Mouse (Mus musculus) stomach, embryonic 16.5 days (tissue): ENCODE results near the gene Ptpdc1. TPM values are rescaled to one million over a fixed set of nuclear protein-coding genes. Genes with fewer than 3 reads are reported as not detected.
A peak's percentile ranks its signal among the peaks of the same experiment; 100 is the strongest.

Source experiments
- ATAC-seq: fragments of 200-750 bp; cut with Nextera tagmentation; 2 replicates; pipeline ENCODE4 v1.8.0; 2017; ENCODE audit warnings: moderate number of reproducible peaks, moderate TSS enrichment; ENCODE audit not compliant: insufficient read depth, low FRiP score
- H3K27ac ChIP-seq: fragments of 300-500 bp; sonication (generic); 2 replicates; pipeline ENCODE4 v1.5.1; 2014; ENCODE audit warnings: low read length
- H3K27me3 ChIP-seq: fragments of 300-500 bp; sonication (generic); 2 replicates; pipeline ENCODE4 v1.6.1; 2014; ENCODE audit warnings: low read length, control low read depth, mixed read lengths; ENCODE audit not compliant: control insufficient read depth, insufficient read depth
- H3K36me3 ChIP-seq: fragments of 300-500 bp; sonication (generic); 2 replicates; pipeline ENCODE4 v1.6.1; 2014; ENCODE audit warnings: low read length; ENCODE audit not compliant: control insufficient read depth, insufficient read depth
- H3K4me1 ChIP-seq: fragments of 300-500 bp; sonication (generic); 2 replicates; pipeline ENCODE4 v1.6.1; 2014; ENCODE audit warnings: low read length, control low read depth, mixed read lengths; ENCODE audit not compliant: control insufficient read depth, insufficient read depth
- H3K4me2 ChIP-seq: fragments of 300-500 bp; sonication (generic); 2 replicates; pipeline ENCODE4 v1.6.1; 2014; ENCODE audit warnings: low read depth, low read length, mixed read lengths
- H3K4me3 ChIP-seq: fragments of 300-500 bp; sonication (generic); replicated peaks from 2 replicates; pipeline ENCODE4 v1.5.1; 2014; ENCODE audit warnings: mild to moderate bottlenecking, low read length
- H3K9ac ChIP-seq: fragments of 300-500 bp; sonication (generic); 2 replicates; pipeline ENCODE4 v1.6.1; 2014; ENCODE audit warnings: low read length
- H3K9me3 ChIP-seq: fragments of 300-500 bp; sonication (generic); replicated peaks from 2 replicates; pipeline ENCODE4 v1.6.1; 2016; ENCODE audit warnings: low read length, control low read depth; ENCODE audit not compliant: control insufficient read depth
- WGBS: fragments of 180-500 bp; shearing (Covaris S2); extraction: QIAGEN DNeasy Blood & Tissue Kit; methylation state at CpG from one replicate; pipeline ENCODE4 v1.1.7; 2014; 5-methylcytosine and 5-hydroxymethylcytosine counted together
- polyA plus RNA-seq: library from polyadenylated mRNA; unstranded; fragments of >200 nt; fragmentation: Nextera tagmentation; extraction: Ambion mirVana; gene quantifications from 2 replicates; pipeline ENCODE4 v1.2.1, GENCODE M21; 2015

The Ptpdc1 gene
- 8.5 and 9.3 TPM in 2 replicates for polyA plus RNA-seq

DNA sequence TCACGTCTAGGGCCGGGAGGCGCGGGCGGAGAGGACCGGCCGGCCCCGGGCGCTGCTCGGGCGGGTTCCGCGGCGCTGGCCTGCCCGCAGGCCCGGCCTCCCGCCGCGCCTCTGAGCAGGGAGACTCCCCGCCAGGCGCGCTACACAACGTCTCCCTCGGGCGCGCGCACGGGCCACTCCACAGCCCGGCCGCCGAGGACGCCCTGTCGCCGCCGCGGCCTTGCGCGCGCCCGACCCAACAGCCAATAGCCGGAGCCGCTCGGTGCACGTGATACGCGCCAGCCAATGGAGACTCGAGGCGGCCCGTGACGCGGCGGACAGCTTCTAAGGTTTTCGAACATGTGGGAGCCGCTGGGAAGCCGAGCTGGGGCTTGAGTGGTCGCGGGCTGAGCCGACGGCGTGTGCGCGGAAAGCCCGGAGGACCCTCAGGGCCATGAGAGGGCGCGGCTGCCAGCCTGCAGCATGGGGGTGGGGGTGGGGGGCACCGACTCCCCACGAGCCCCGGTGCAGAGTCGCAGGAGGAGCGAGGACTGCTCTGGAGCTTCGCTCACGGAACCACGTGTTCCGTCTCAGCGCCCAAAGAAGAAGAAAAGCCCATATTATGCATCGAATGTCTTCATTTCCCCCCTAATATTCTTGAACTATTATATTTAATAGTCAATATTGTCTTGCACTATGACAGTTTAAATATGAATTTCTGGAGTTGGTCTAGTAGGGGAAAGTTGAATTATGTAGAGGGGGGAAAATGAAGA, at the start of gene Ptpdc1:
Gene Ptpdc1, minus strand, starts transcription at position 232 of the 752 bp plus-strand sequence.
- no peaks in the 10 kb centered on the region for H3K9me3 ChIP-seq
- peak; percentile 100 for ATAC-seq
- H3K4me1 ChIP-seq: 0 out of 2 replicates have a peak, but pooled peaks cover 4% of the 10 kb centered on the region
- peak within 1 kb of the TSS; percentile 87 for H3K27ac ChIP-seq
- H3K9ac ChIP-seq: peak within 1 kb of the TSS; percentile 92
- H3K4me3 ChIP-seq: peak within 1 kb of the TSS; percentile 78
- no peaks in the 10 kb centered on the region for H3K36me3 ChIP-seq
- H3K27me3 ChIP-seq: no peaks in the 10 kb centered on the region
- 1% methylated on average over 76 of the region's 76 CpGs for WGBS
- H3K4me2 ChIP-seq: peak within 1 kb of the TSS; percentile 95

DNA sequence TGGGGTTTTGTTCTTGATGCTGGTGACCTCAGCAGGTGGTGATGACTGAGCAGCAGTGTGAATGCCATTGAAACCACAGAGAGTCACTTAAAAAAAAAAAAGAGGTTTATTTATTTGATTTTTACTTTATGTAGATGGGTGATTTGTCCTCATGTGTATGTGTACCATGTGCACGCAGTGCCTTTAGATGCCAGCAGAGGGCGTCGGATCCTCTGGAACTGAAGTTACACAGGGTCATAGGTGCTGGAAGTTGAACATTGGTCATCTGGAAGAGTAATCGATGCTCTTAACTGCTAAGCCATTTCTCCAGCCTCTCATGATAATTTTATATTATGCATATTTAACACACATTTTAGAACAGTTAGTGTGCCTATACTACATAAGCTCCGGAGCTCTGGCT, 49.1 kb upstream of the Ptpdc1 start:
- Histone ChIP-seq H3K27ac (no peak overlapping the region), H3K4me3 (no peak overlapping the region), H3K36me3 (no peaks in the 10 kb centered on the region), H3K4me1 (peaks cover 6% of the 10 kb centered on the region; the same call in 1 of the 2 replicates), H3K9me3 (no peaks in the 10 kb centered on the region), H3K27me3 (peaks cover 11% of the 10 kb centered on the region; the same call in 1 of the 2 replicates), H3K4me2 (no peak overlapping the region), H3K9ac (no peak overlapping the region)
- ATAC-seq: no peak
- 76% methylated on average over 5 of the region's 5 CpGs for WGBS

- 4% methylated on average over 24 of the region's 24 CpGs for WGBS
- H3K4me2 ChIP-seq: peak overlapping the region; percentile 56
- peak overlapping the region; percentile 60 for H3K9ac ChIP-seq
- peaks cover 14% of the 10 kb centered on the region; the same call in 1 of the 2 replicates for H3K27me3 ChIP-seq
- 0 out of 2 replicates have a peak, but pooled peaks have one; percentile 23 for ATAC-seq
- peak overlapping the region; percentile 37 for H3K4me3 ChIP-seq
- H3K27ac ChIP-seq: no peak overlapping the region
- H3K9me3 ChIP-seq: no peaks in the 10 kb centered on the region
- no peaks in the 10 kb centered on the region for H3K36me3 ChIP-seq
- H3K4me1 ChIP-seq: peaks cover 20% of the 10 kb centered on the region
These were observed 46.9 kb upstream of the Ptpdc1 start for GRCm38 (mm10) chr13:48672312-48672840.

DNA sequence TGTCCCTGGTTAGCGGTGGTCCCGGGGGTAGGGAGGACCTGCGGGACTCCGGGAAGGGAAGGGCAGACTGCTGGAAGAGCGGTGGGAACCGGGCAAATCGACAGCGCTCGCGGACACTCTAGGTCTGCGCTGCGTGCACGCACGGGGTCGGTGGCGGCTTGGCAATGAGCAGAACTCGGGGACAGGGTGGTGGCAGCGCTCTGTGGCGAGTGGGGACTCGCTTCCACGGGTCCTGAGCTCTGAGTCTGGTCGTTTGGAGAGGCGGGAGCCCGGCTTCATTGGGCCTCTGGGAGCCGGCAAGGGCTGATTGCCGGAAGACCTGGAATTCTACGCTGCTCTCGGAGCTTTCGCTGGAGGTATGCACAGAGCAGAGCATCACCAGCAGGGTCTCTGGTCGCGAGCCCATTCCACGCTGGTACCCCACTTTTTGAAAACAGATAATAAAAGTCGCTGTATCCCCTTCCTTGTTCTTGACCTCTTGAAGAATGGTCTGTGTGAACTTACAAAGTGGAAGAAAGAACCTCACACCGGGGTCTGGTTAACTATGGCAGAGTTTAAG, 43.6 kb upstream of the Ptpdc1 start:
- H3K4me2 ChIP-seq: peak overlapping the region; percentile 63
- H3K27me3 ChIP-seq: peaks cover 24% of the 10 kb centered on the region; the same call in 1 of the 2 replicates
- peak overlapping the region; percentile 46 for H3K4me3 ChIP-seq
- H3K4me1 ChIP-seq: peaks cover 20% of the 10 kb centered on the region
- WGBS: 2% methylated on average over 34 of the region's 34 CpGs
- H3K9me3 ChIP-seq: no peaks in the 10 kb centered on the region
- peak overlapping the region; percentile 84 for H3K27ac ChIP-seq
- H3K36me3 ChIP-seq: no peaks in the 10 kb centered on the region
- H3K9ac ChIP-seq: peak overlapping the region; percentile 77
- ATAC-seq: no peak

DNA sequence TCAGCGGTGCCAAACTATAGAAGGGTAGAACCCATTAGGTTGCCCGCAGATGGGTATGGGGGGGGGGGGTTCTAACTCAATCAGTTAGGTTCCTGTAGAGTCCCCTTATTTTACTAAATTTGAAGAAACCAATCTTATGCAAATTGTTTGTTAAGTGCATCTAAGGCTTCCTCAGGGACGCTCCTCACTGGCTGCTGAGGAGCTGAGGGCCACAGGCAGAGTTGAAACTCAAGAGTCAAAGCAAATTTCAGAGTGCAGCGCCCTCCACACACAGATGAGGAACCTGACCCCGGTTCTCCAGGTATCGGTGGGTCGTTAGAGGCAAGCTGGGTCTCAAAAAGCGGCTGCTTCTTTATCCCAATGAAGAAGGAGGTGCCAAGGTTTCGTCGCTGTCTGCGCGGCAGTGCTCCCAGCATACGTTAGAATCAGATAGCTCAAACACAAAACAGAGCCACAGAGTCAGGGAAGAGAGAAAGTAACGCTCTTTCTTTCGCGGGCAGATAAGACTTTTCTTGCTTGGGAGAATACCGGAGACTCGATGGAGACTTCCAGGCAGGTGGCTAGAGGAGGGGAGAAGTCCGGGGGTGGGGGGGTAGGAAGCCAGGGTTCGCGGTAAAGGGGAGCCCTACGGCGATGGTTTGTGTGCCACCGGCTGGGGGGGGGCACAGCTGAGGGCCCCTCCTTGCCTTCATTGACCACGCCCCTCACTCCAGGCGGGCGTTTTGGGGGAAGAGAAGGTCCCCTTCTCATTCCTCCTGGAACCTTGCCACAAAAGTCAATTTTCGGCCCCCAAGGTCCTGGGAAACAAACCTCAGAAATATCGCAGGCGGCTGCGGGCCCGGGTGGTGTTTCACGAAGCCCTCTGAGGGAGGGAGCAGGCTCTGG, 42.9 kb upstream of the Ptpdc1 start:
- Histone ChIP-seq H3K4me2 (peak overlapping the region; percentile 63), H3K4me3 (peak overlapping the region; percentile 46), H3K36me3 (no peaks in the 10 kb centered on the region), H3K27ac (peak overlapping the region; percentile 84), H3K9ac (peak overlapping the region; percentile 77), H3K9me3 (no peaks in the 10 kb centered on the region), H3K27me3 (peaks cover 28% of the 10 kb centered on the region), H3K4me1 (peaks cover 20% of the 10 kb centered on the region)
- ATAC-seq: no peak
- WGBS: 3% methylated on average over 33 of the region's 33 CpGs

DNA sequence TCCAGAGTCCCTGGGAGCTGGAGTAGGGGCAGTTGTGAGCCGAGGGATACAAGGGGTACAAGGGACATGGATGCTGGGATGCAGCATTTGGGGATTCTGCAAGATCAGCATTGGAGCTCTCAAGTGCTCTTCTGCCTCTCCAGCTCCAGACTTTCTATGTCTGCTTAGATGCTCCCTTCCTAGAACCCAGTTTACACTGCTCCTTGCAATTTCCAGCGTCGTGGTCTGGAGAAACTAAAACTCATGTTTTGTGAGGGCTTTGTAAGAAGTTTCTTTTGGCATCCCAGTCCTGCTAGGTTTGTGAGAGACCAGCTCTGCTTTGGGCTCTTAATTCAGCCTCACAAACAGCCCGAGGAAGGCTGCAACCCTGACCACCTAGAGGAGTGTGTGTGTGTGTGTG, 42.0 kb upstream of the Ptpdc1 start:
- Histone ChIP-seq H3K36me3 (no peaks in the 10 kb centered on the region), H3K9me3 (no peaks in the 10 kb centered on the region), H3K4me2 (peak overlapping the region; percentile 63), H3K4me1 (peaks cover 21% of the 10 kb centered on the region), H3K9ac (peak overlapping the region; percentile 54), H3K4me3 (peak overlapping the region; percentile 22; the same call in 1 of the 2 replicates), H3K27ac (peak overlapping the region; percentile 84), H3K27me3 (peaks cover 30% of the 10 kb centered on the region)
- WGBS: 13% methylated on average over 4 of the region's 4 CpGs
- ATAC-seq: no peak

DNA sequence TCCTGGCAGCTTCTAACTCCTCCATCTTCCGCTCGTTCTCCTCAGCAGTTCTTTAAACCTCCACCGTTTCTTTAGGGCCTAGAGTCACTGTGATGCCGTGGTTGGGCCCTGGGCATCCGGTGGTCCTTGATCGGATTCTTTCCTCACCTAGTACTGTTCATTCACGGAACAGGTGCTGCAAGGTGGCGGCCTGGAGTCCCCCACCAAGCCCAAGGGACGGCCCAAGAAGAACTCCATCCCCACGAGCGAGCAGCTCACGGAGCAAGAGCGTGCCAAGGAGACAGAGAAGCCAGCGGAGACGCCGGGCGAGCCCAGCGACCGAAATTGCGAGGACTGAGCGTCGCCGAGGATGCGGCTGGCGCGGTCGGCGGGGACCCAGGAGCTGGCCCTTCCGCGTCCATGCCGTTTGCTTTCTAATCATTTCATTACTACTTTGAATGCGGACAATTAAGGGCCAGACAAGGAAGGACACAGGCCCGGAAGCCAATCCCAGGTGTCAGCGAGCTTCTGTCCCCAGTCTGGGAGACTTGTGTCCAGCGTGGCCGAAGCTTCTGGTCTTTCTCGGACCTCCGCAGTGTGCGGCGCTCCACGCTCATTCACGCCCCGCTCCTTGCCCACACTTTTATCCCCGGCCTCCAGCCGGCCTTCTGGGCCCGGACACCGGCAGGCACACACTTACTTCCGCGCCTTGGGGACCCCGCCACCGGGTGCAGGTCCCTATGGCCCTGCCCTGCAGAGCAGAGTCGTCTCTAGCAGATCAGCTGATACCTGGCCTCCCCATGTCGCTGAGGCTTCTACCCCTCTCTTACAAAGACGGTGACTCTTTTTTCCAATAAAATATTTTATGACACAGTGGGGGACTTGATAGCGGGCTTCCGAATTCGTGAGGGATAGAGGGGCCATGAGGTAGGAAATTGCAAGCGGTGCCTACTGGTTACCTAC, 40.5 kb upstream of the Ptpdc1 start:
- peaks cover 44% of the 10 kb centered on the region for H3K27me3 ChIP-seq
- peak overlapping the region; percentile 71 for H3K4me3 ChIP-seq
- whole genome bisulfite sequencing: 7% methylated on average over 58 of the region's 58 CpGs

More for the DNA sequence above, 40.5 kb upstream of the Ptpdc1 start:
- no peak for ATAC-seq
- Histone ChIP-seq H3K9ac (peak overlapping the region; percentile 87), H3K27ac (0 out of 2 replicates have a peak overlapping the region, but pooled peaks have one; percentile 8), H3K9me3 (no peaks in the 10 kb centered on the region), H3K4me2 (peak overlapping the region; percentile 63), H3K4me1 (peaks cover 21% of the 10 kb centered on the region), H3K36me3 (no peaks in the 10 kb centered on the region)
